ENCODE assay signal across 10 mouse cellular contexts in genomic region chr5:111257127-111257526, GRCm38 (mm10).
DNase-seq lines count a peak whose midpoint lies in the region; ATAC-seq and TF ChIP-seq lines count a peak whose summit lies in the region.
"Had no signal": no experiment of that assay in that cellular context is flagged by ENCODE, and none has a peak within 500 bp of the region (broad histone marks: within the 10 kb centered on the region; RNA-seq: fewer than 3 reads in every experiment).

No protein-coding gene starts in this region.

- H3K36me3 ChIP-seq in kidney, postnatal 0 days (ENCODE audit: insufficient read depth, low read length) = no peaks in the 10 kb centered on the region
- H3K36me3 ChIP-seq in hindbrain, embryonic 10.5 days = no peaks in the 10 kb centered on the region
- peaks cover 3% of the 10 kb centered on the region; the same call in 1 of the 2 replicates for H3K36me3 ChIP-seq in limb, embryonic 14.5 days (ENCODE audit: control insufficient read depth, insufficient read depth, low read length)
- no peaks in the 10 kb centered on the region for H3K36me3 ChIP-seq in neural tube, embryonic 14.5 days (ENCODE audit: control insufficient read depth, insufficient read depth, low read length)
- H3K36me3 ChIP-seq: embryonic facial prominence, embryonic 15.5 days had no signal

- ATAC-seq in kidney, postnatal 0 days (replicated peaks; ENCODE audit: low FRiP score, low read depth) = no peak
- ATAC-seq in limb, embryonic 14.5 days (ENCODE audit: low FRiP score, low read depth) = no peak
- ATAC-seq in neural tube, embryonic 14.5 days (ENCODE audit: low read depth) = peak; percentile 30
- ATAC-seq in monocyte, adult 5-6 weeks (replicated peaks; ENCODE audit: insufficient number of reproducible peaks, low FRiP score, low TSS enrichment, poor library complexity, severe bottlenecking) = no peak

- peak; percentile 80 for DNase-seq in kidney, postnatal 0 days (ENCODE audit: low spot score)
- no peak for DNase-seq in kidney, adult 11 months
- DNase-seq in adrenal gland, adult 18-20 months (ENCODE audit: low spot score in 2 of 2) = peak; percentile 66 to 71
- peak; percentile 62 for DNase-seq in embryo, embryonic 11.5 days (ENCODE audit: low read depth, low spot score)
- peak; percentile 78 for DNase-seq in hindbrain, embryonic 10.5 days (ENCODE audit: low spot score)
- peak; percentile 76 for DNase-seq in limb, embryonic 14.5 days (ENCODE audit: low spot score)

- TF ChIP-seq CTCF in kidney, postnatal 0 days (IDR thresholded peaks at IDR 0.05; ENCODE audit: low read depth) = peak; percentile 83

- H3K27me3 ChIP-seq in kidney, postnatal 0 days (ENCODE audit: insufficient read depth, low read length) = no peaks in the 10 kb centered on the region
- peaks cover 31% of the 10 kb centered on the region for H3K27me3 ChIP-seq in hindbrain, embryonic 10.5 days (ENCODE audit: insufficient read depth, poor library complexity, severe bottlenecking)
- H3K27me3 ChIP-seq in limb, embryonic 14.5 days (ENCODE audit: control insufficient read depth, insufficient read depth, low read length) = no peaks in the 10 kb centered on the region
- no peaks in the 10 kb centered on the region for H3K27me3 ChIP-seq in neural tube, embryonic 14.5 days (ENCODE audit: control insufficient read depth, insufficient read depth, low read length)
- H3K27me3 ChIP-seq: embryonic facial prominence, embryonic 15.5 days had no signal

- no peak overlapping the region for H3K9ac ChIP-seq in kidney, postnatal 0 days (ENCODE audit: low read depth, low read length)
- no peak overlapping the region for H3K9ac ChIP-seq in limb, embryonic 14.5 days (ENCODE audit: low read depth, low read length, severe bottlenecking)
- 0 out of 2 replicates have a peak overlapping the region, but pooled peaks have one; percentile 7 for H3K9ac ChIP-seq in neural tube, embryonic 14.5 days (replicated peaks; ENCODE audit: low read depth, low read length)
- H3K9ac ChIP-seq: embryonic facial prominence, embryonic 15.5 days had no signal

- no peaks in the 10 kb centered on the region for H3K9me3 ChIP-seq in kidney, postnatal 0 days (replicated peaks; ENCODE audit: low read length)
- H3K9me3 ChIP-seq in hindbrain, embryonic 10.5 days = no peaks in the 10 kb centered on the region
- no peaks in the 10 kb centered on the region for H3K9me3 ChIP-seq in limb, embryonic 14.5 days (ENCODE audit: control insufficient read depth, low read length)
- H3K9me3 ChIP-seq in neural tube, embryonic 14.5 days (ENCODE audit: control insufficient read depth, low read length) = no peaks in the 10 kb centered on the region
- H3K9me3 ChIP-seq: embryonic facial prominence, embryonic 15.5 days had no signal

- H3K4me3 ChIP-seq in kidney, postnatal 0 days (replicated peaks; ENCODE audit: low read depth, low read length) = no peak overlapping the region
- no peak overlapping the region for H3K4me3 ChIP-seq in hindbrain, embryonic 10.5 days
- no peak overlapping the region for H3K4me3 ChIP-seq in limb, embryonic 14.5 days (replicated peaks; ENCODE audit: low read length)
- H3K4me3 ChIP-seq in neural tube, embryonic 14.5 days (ENCODE audit: low read depth, low read length) = no peak overlapping the region
- H3K4me3 ChIP-seq: embryonic facial prominence, embryonic 15.5 days; megakaryocyte, embryonic 14.5 days had no signal

- no peak for TF ChIP-seq POLR2A in limb, embryonic 14.5 days (IDR thresholded peaks at IDR 0.05; ENCODE audit: borderline replicate concordance, extremely low read depth, insufficient read depth, insufficient read length)

- no peak overlapping the region for H3K4me2 ChIP-seq in kidney, postnatal 0 days (ENCODE audit: low read length)
- H3K4me2 ChIP-seq in limb, embryonic 14.5 days (replicated peaks; ENCODE audit: low read depth, low read length, severe bottlenecking) = no peak overlapping the region
- no peak overlapping the region for H3K4me2 ChIP-seq in neural tube, embryonic 14.5 days (ENCODE audit: low read depth, low read length)
- H3K4me2 ChIP-seq: embryonic facial prominence, embryonic 15.5 days had no signal

- peaks cover 13% of the 10 kb centered on the region; the same call in 1 of the 2 replicates for H3K4me1 ChIP-seq in kidney, postnatal 0 days (replicated peaks; ENCODE audit: insufficient read depth, low read length)
- H3K4me1 ChIP-seq in hindbrain, embryonic 10.5 days (replicated peaks) = peaks cover 71% of the 10 kb centered on the region
- peaks cover 22% of the 10 kb centered on the region for H3K4me1 ChIP-seq in limb, embryonic 14.5 days (ENCODE audit: control insufficient read depth, insufficient read depth, low read length)
- peaks cover 42% of the 10 kb centered on the region for H3K4me1 ChIP-seq in neural tube, embryonic 14.5 days (ENCODE audit: control insufficient read depth, insufficient read depth, low read length)

- no peak overlapping the region for H3K27ac ChIP-seq in kidney, postnatal 0 days
- H3K27ac ChIP-seq in hindbrain, embryonic 10.5 days = no peak overlapping the region
- no peak overlapping the region for H3K27ac ChIP-seq in limb, embryonic 14.5 days (replicated peaks; ENCODE audit: low read depth, low read length)
- H3K27ac ChIP-seq in neural tube, embryonic 14.5 days (ENCODE audit: low read depth, low read length) = peak overlapping the region; percentile 78

- WGBS in kidney, postnatal 0 days = 4% methylated on average over 2 of the region's 2 CpGs
- 4% methylated on average over 2 of the region's 2 CpGs for WGBS in hindbrain, embryonic 10.5 days
- 5% methylated on average over 2 of the region's 2 CpGs for WGBS in limb, embryonic 14.5 days
- WGBS in neural tube, embryonic 14.5 days = 0% methylated on average over 2 of the region's 2 CpGs
